Mouse (Mus musculus) neural tube, embryonic 14.5 days (tissue): ENCODE results near the gene Ppil2. TPM values are rescaled to one million over a fixed set of nuclear protein-coding genes. Genes with fewer than 3 reads are reported as not detected.
A peak's percentile ranks its signal among the peaks of the same experiment; 100 is the strongest.

Experiments
- ATAC-seq: fragments of 200-750 bp; cut with Nextera tagmentation; 2 replicates; pipeline ENCODE4 v1.8.0; 2017; ENCODE audit warnings: low read depth, mild to moderate bottlenecking, moderate TSS enrichment, moderate library complexity
- H3K27ac ChIP-seq: fragments of 300-500 bp; sonication (generic); 2 replicates; pipeline ENCODE4 v1.5.1; 2014; ENCODE audit warnings: low read depth, mild to moderate bottlenecking, control low read depth, low read length, moderate library complexity, mixed read lengths
- H3K27me3 ChIP-seq: fragments of 300-500 bp; sonication (generic); 2 replicates; pipeline ENCODE4 v1.6.1; 2014; ENCODE audit warnings: low read length; ENCODE audit not compliant: control insufficient read depth, insufficient read depth
- H3K36me3 ChIP-seq: fragments of 300-500 bp; sonication (generic); 2 replicates; pipeline ENCODE4 v1.6.1; 2014; ENCODE audit warnings: low read length, mixed read lengths; ENCODE audit not compliant: control insufficient read depth, insufficient read depth
- H3K4me1 ChIP-seq: fragments of 300-500 bp; sonication (generic); 2 replicates; pipeline ENCODE4 v1.6.1; 2014; ENCODE audit warnings: low read length; ENCODE audit not compliant: control insufficient read depth, insufficient read depth
- H3K4me2 ChIP-seq: fragments of 300-500 bp; sonication (generic); 2 replicates; pipeline ENCODE4 v1.6.1; 2014; ENCODE audit warnings: mild to moderate bottlenecking, low read depth, low read length, control low read depth
- H3K4me3 ChIP-seq: fragments of 300-500 bp; sonication (generic); 2 replicates; pipeline ENCODE4 v1.5.1; 2014; ENCODE audit warnings: low read depth, low read length, control low read depth, mixed read lengths
- H3K9ac ChIP-seq: fragments of 300-500 bp; sonication (generic); replicated peaks from 2 replicates; pipeline ENCODE4 v1.6.1; 2014; ENCODE audit warnings: low read depth, mild to moderate bottlenecking, control low read depth, low read length, mixed read lengths
- H3K9me3 ChIP-seq: fragments of 300-500 bp; sonication (generic); 2 replicates; pipeline ENCODE4 v1.6.1; 2016; ENCODE audit warnings: low read length; ENCODE audit not compliant: control insufficient read depth
- WGBS: fragments of 180-500 bp; shearing (Covaris S2); extraction: QIAGEN DNeasy Blood & Tissue Kit; methylation state at CpG from one replicate; pipeline ENCODE4 v1.1.7; 2014; 5-methylcytosine and 5-hydroxymethylcytosine counted together
- polyA plus RNA-seq: library from polyadenylated mRNA; unstranded; fragments of >200 nt; fragmentation: Nextera tagmentation; extraction: Ambion mirVana; gene quantifications from 2 replicates; pipeline ENCODE4 v1.2.1, GENCODE M21; 2014

The Ppil2 gene
- polyA plus RNA-seq, 1 experiment from 2014 or later = 131 TPM

GRCm38 (mm10) chr16:17078101-17078500 is 33.0 kb downstream of the Ppil2 start:
- Histone ChIP-seq H3K9ac (no peak overlapping the region), H3K27me3 (no peaks in the 10 kb centered on the region), H3K4me3 (no peak overlapping the region), H3K9me3 (no peaks in the 10 kb centered on the region), H3K4me2 (no peak overlapping the region), H3K36me3 (peaks cover 24% of the 10 kb centered on the region), H3K4me1 (no peaks in the 10 kb centered on the region), H3K27ac (no peak overlapping the region)
- WGBS = 76% methylated on average over 7 of the region's 7 CpGs
- no peak for ATAC-seq

DNA sequence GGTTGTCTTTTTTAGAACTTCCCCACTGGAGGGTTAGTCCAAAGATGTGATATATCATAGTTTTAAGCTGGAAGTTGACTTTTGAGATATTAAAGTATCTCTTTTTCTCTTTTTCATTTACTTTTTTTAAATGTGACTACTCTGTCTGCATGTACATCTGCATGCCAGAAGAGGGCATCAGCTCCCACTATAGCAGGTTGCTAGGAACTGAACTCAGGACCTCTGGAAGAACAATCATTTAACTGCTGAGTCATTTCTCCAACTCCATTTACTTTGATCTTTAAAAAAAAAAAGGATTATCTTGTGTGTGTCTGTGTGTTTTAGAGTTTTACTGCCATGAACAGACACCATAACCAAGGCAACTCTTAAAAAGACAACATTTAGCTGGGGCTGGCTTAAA is 34.2 kb downstream of the Ppil2 start:
- Histone ChIP-seq H3K36me3 (peaks cover 13% of the 10 kb centered on the region), H3K9me3 (no peaks in the 10 kb centered on the region), H3K4me1 (no peaks in the 10 kb centered on the region), H3K27ac (no peak overlapping the region), H3K27me3 (no peaks in the 10 kb centered on the region), H3K4me3 (no peak overlapping the region), H3K4me2 (no peak overlapping the region), H3K9ac (no peak overlapping the region)
- no peak for ATAC-seq

GRCm38 (mm10) chr16:17076301-17076700 is 34.8 kb downstream of the Ppil2 start:
- peaks cover 12% of the 10 kb centered on the region for H3K36me3 ChIP-seq
- H3K27me3 ChIP-seq = no peaks in the 10 kb centered on the region
- no peak overlapping the region for H3K4me3 ChIP-seq
- WGBS = 95% methylated on average over 2 of the region's 2 CpGs
- 0 out of 2 replicates have a peak, but pooled peaks cover under 1% of the 10 kb centered on the region for H3K4me1 ChIP-seq
- no peak overlapping the region for H3K4me2 ChIP-seq
- H3K9me3 ChIP-seq = no peaks in the 10 kb centered on the region
- no peak overlapping the region for H3K27ac ChIP-seq
- ATAC-seq = no peak
- H3K9ac ChIP-seq = no peak overlapping the region

DNA sequence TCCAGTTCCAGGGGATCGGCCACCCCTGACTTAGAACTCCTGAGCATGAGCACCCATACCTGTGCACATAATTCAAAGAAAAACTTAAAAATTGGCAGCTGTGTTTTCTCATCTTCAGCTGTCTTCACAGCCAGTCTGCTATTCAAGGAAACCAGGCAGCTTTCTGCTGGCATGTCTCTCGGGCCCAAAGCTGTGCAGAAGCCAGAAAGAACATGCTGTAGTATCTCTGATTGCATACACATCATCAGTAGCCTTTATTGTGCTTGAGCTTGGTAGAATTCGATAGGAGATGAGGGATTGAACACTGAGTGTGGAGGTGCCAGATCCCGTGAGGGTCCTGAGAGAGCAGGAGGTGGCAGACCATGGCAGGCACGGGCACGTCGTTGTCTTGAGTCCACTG is 38.1 kb downstream of the Ppil2 start:
- Histone ChIP-seq H3K27ac (no peak overlapping the region), H3K9ac (no peak overlapping the region), H3K36me3 (peaks cover 5% of the 10 kb centered on the region), H3K9me3 (no peaks in the 10 kb centered on the region), H3K4me2 (no peak overlapping the region), H3K4me3 (no peak overlapping the region), H3K27me3 (no peaks in the 10 kb centered on the region), H3K4me1 (peaks cover 5% of the 10 kb centered on the region)
- WGBS = 96% methylated on average over 7 of the region's 7 CpGs
- no peak for ATAC-seq

- H3K9me3 ChIP-seq = no peaks in the 10 kb centered on the region
- H3K4me3 ChIP-seq = peak overlapping the region; percentile 84
- H3K9ac ChIP-seq = 0 out of 2 replicates have a peak overlapping the region, but pooled peaks have one; percentile 8
- no peak for ATAC-seq
- peaks cover 5% of the 10 kb centered on the region for H3K4me1 ChIP-seq
- peak overlapping the region; percentile 71 for H3K4me2 ChIP-seq
- no peak overlapping the region for H3K27ac ChIP-seq
- H3K36me3 ChIP-seq = peaks cover 5% of the 10 kb centered on the region
- 49% methylated on average over 6 of the region's 6 CpGs for WGBS
- no peaks in the 10 kb centered on the region for H3K27me3 ChIP-seq
These were observed 40.3 kb downstream of the Ppil2 start for GRCm38 (mm10) chr16:17070716-17071115.

DNA sequence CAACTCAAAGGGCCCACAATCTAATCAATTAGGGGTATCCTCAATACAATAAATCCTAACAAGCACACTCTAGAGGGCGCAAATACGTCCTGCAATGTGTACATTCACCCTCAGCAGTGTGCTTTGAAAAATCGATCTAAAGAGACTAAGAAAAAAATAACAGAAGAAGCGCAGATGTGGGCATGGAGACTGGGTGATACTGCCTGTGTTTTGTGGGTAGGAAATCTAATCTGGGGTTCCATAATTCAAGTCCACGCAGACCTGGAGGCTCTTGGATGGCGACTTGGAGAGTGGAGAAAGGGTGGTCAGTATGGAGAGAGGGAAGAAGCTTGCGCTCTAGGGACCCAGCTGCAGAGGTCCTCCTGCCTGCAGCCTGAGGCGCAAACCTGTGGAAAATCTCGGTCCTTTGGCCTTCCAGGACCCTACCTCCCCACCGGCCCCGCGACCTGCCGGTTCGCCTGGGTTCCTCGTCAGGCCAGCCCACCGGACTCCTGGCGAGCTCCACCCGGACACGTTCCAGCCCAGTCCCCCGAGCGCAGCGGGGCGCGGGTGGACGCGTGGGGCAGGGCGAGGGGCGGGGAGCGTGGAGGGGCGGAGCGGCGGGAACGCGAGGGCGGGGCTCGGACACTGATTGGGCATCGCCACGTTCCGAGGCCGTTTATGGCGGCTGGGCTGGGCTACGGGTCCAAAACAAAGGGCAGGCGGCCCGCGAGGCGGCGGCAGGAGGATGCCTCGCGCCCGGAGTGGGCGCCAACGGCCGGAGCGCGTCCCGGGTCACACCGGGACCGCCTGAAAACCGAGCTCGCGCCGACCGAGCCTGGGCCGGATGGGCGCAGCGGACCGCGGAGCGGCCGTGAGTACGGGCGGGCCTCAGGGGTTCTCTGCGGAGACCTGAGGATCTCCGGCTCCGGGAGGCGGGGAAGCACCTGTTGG is 41.3 kb downstream of the Ppil2 start, which contains the start of gene Ypel1:
Gene Ypel1, plus strand, starts transcription at position 186 of the 933 bp plus-strand sequence.
- Histone ChIP-seq H3K4me2 (peak within 1 kb of the TSS; percentile 71), H3K27me3 (no peaks in the 10 kb centered on the region), H3K4me3 (peak within 1 kb of the TSS; percentile 84), H3K9me3 (no peaks in the 10 kb centered on the region), H3K4me1 (peaks cover 5% of the 10 kb centered on the region), H3K36me3 (peaks cover under 1% of the 10 kb centered on the region), H3K27ac (peak within 1 kb of the TSS; percentile 90), H3K9ac (peak within 1 kb of the TSS; percentile 85)
- ATAC-seq = peak; percentile 96
- under 1% methylated on average over 76 of the region's 76 CpGs for WGBS

DNA sequence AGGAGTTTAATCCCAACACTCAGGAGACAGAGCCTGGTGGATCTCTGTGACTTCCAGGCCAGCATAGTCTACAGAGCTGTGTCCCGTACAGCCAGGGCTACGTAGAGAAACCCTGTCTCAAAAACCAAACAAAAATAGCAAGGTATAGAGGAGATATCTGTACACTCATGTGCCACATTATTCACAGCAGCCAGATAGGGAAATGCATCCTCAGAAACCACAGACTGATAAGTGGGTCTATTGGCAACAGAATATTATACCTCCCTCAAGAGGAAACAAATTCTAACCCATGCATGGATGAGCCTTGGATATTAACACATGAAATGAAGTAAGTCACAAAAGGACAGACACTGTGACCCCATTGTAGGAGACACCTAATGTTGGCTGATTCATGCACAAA is 43.5 kb downstream of the Ppil2 start:
- 87% methylated on average over 2 of the region's 2 CpGs for WGBS
- peaks cover 5% of the 10 kb centered on the region for H3K4me1 ChIP-seq

GRCm38 (mm10) chr16:17062338-17062737 is 48.7 kb downstream of the Ppil2 start:
- no peak overlapping the region for H3K9ac ChIP-seq
- H3K4me3 ChIP-seq = no peak overlapping the region
- ATAC-seq = no peak
- H3K27me3 ChIP-seq = no peaks in the 10 kb centered on the region
- H3K27ac ChIP-seq = no peak overlapping the region
- no peaks in the 10 kb centered on the region for H3K4me1 ChIP-seq
- no peaks in the 10 kb centered on the region for H3K36me3 ChIP-seq
- 56% methylated on average over 1 of the region's 1 CpGs for WGBS
- H3K4me2 ChIP-seq = no peak overlapping the region
- H3K9me3 ChIP-seq = no peaks in the 10 kb centered on the region

More for the DNA sequence above, 43.5 kb downstream of the Ppil2 start:
- Histone ChIP-seq H3K27me3 (no peaks in the 10 kb centered on the region), H3K9ac (no peak overlapping the region), H3K4me3 (no peak overlapping the region), H3K36me3 (no peaks in the 10 kb centered on the region), H3K27ac (no peak overlapping the region), H3K4me2 (no peak overlapping the region), H3K9me3 (no peaks in the 10 kb centered on the region)
- ATAC-seq = no peak

- H3K9me3 ChIP-seq = no peaks in the 10 kb centered on the region
- H3K9ac ChIP-seq = no peak overlapping the region
- no peak overlapping the region for H3K27ac ChIP-seq
- H3K27me3 ChIP-seq = no peaks in the 10 kb centered on the region
- 46% methylated on average over 3 of the region's 3 CpGs for WGBS
- no peaks in the 10 kb centered on the region for H3K36me3 ChIP-seq
- peak; percentile 62; the same call in 1 of the 2 replicates for ATAC-seq
- H3K4me3 ChIP-seq = no peak overlapping the region
- H3K4me2 ChIP-seq = no peak overlapping the region
- H3K4me1 ChIP-seq = 0 out of 2 replicates have a peak, but pooled peaks cover 4% of the 10 kb centered on the region
These were observed 55.5 kb downstream of the Ppil2 start for GRCm38 (mm10) chr16:17055584-17055983.
